Mouse (Mus musculus): ENCODE data around the gene Tjp2. TPM values are rescaled to one million over a fixed set of nuclear protein-coding genes. Genes with fewer than 3 reads are reported as not detected.
"Not testable (repeated sequence)": the region's sequence is repeated elsewhere in the genome, so short reads cannot be mapped to it uniquely, and the experiment has no call there.

Tjp2 gene
- polyA plus RNA-seq, 1 experiment from 2014 or later: 11.6 TPM

- no peak overlapping the region for H3K9ac ChIP-seq (ENCODE audit: low read depth, low read length)
- H3K4me3 ChIP-seq (ENCODE audit: low read depth, low read length): no peak overlapping the region
- WGBS: 42% methylated on average over 12 of the region's 12 CpGs
- H3K36me3 ChIP-seq (ENCODE audit: control insufficient read depth, insufficient read depth, low read length): no peaks in the 10 kb centered on the region
- ATAC-seq: no peak
- no peak overlapping the region for H3K4me2 ChIP-seq (ENCODE audit: low read length)
- no peaks in the 10 kb centered on the region for H3K27me3 ChIP-seq (ENCODE audit: control insufficient read depth, insufficient read depth, low read depth, low read length)
- H3K9me3 ChIP-seq (replicated peaks; ENCODE audit: control insufficient read depth, low read length, poor library complexity, severe bottlenecking): no peaks in the 10 kb centered on the region
- H3K4me1 ChIP-seq (ENCODE audit: control insufficient read depth, insufficient read depth, low read length): no peaks in the 10 kb centered on the region
- H3K27ac ChIP-seq (ENCODE audit: low read length): no peak overlapping the region
Measured at GRCm38 (mm10) chr19:24200566-24200965, 24.3 kb downstream of the Tjp2 start.

GRCm38 (mm10) chr19:24198676-24199303 is 26.0 kb downstream of the Tjp2 start:
- ATAC-seq: no peak
- Histone ChIP-seq H3K4me2 (ENCODE audit: low read length) (no peak overlapping the region), H3K27me3 (ENCODE audit: control insufficient read depth, insufficient read depth, low read depth, low read length) (no peaks in the 10 kb centered on the region), H3K9ac (ENCODE audit: low read depth, low read length) (no peak overlapping the region), H3K36me3 (ENCODE audit: control insufficient read depth, insufficient read depth, low read length) (no peaks in the 10 kb centered on the region), H3K9me3 (replicated peaks; ENCODE audit: control insufficient read depth, low read length, poor library complexity, severe bottlenecking) (0 out of 2 replicates have a peak, but pooled peaks cover 4% of the 10 kb centered on the region), H3K27ac (ENCODE audit: low read length) (no peak overlapping the region), H3K4me3 (ENCODE audit: low read depth, low read length) (no peak overlapping the region), H3K4me1 (ENCODE audit: control insufficient read depth, insufficient read depth, low read length) (no peaks in the 10 kb centered on the region)
- 73% methylated on average over 11 of the region's 11 CpGs for WGBS

- H3K4me1 ChIP-seq (ENCODE audit: control insufficient read depth, insufficient read depth, low read length): no peaks in the 10 kb centered on the region
- no peak for ATAC-seq
- H3K9ac ChIP-seq (ENCODE audit: low read depth, low read length): no peak overlapping the region
- H3K9me3 ChIP-seq (replicated peaks; ENCODE audit: control insufficient read depth, low read length, poor library complexity, severe bottlenecking): 0 out of 2 replicates have a peak, but pooled peaks cover 4% of the 10 kb centered on the region
- no peak overlapping the region for H3K27ac ChIP-seq (ENCODE audit: low read length)
- H3K4me3 ChIP-seq (ENCODE audit: low read depth, low read length): no peak overlapping the region
- H3K27me3 ChIP-seq (ENCODE audit: control insufficient read depth, insufficient read depth, low read depth, low read length): no peaks in the 10 kb centered on the region
- WGBS: 70% methylated on average over 3 of the region's 3 CpGs
- no peaks in the 10 kb centered on the region for H3K36me3 ChIP-seq (ENCODE audit: control insufficient read depth, insufficient read depth, low read length)
- H3K4me2 ChIP-seq (ENCODE audit: low read length): no peak overlapping the region
Measured at GRCm38 (mm10) chr19:24197338-24197737, 27.5 kb downstream of the Tjp2 start.

- 0 out of 2 replicates have a peak, but pooled peaks cover 4% of the 10 kb centered on the region for H3K9me3 ChIP-seq (replicated peaks; ENCODE audit: control insufficient read depth, low read length, poor library complexity, severe bottlenecking)
- no peak overlapping the region for H3K4me3 ChIP-seq (ENCODE audit: low read depth, low read length)
- H3K27ac ChIP-seq (ENCODE audit: low read length): no peak overlapping the region
- no peaks in the 10 kb centered on the region for H3K4me1 ChIP-seq (ENCODE audit: control insufficient read depth, insufficient read depth, low read length)
- no peak overlapping the region for H3K4me2 ChIP-seq (ENCODE audit: low read length)
- WGBS: 82% methylated on average over 6 of the region's 7 CpGs
- H3K36me3 ChIP-seq (ENCODE audit: control insufficient read depth, insufficient read depth, low read length): no peaks in the 10 kb centered on the region
- no peak overlapping the region for H3K9ac ChIP-seq (ENCODE audit: low read depth, low read length)
- H3K27me3 ChIP-seq (ENCODE audit: control insufficient read depth, insufficient read depth, low read depth, low read length): no peaks in the 10 kb centered on the region
- ATAC-seq: no peak
Measured at GRCm38 (mm10) chr19:24195224-24195623, 29.6 kb downstream of the Tjp2 start.

GRCm38 (mm10) chr19:24194216-24194615 is 30.6 kb downstream of the Tjp2 start:
- H3K27me3 ChIP-seq (ENCODE audit: control insufficient read depth, insufficient read depth, low read depth, low read length): no peaks in the 10 kb centered on the region
- H3K36me3 ChIP-seq (ENCODE audit: control insufficient read depth, insufficient read depth, low read length): no peaks in the 10 kb centered on the region
- H3K27ac ChIP-seq (ENCODE audit: low read length): no peak overlapping the region
- no peak overlapping the region for H3K4me3 ChIP-seq (ENCODE audit: low read depth, low read length)
- H3K4me1 ChIP-seq (ENCODE audit: control insufficient read depth, insufficient read depth, low read length): no peaks in the 10 kb centered on the region
- 94% methylated on average over 4 of the region's 4 CpGs for WGBS
- H3K9ac ChIP-seq (ENCODE audit: low read depth, low read length): no peak overlapping the region
- no peak for ATAC-seq
- H3K9me3 ChIP-seq (replicated peaks; ENCODE audit: control insufficient read depth, low read length, poor library complexity, severe bottlenecking): 0 out of 2 replicates have a peak, but pooled peaks cover 4% of the 10 kb centered on the region
- no peak overlapping the region for H3K4me2 ChIP-seq (ENCODE audit: low read length)

GRCm38 (mm10) chr19:24192946-24193345 is 31.9 kb downstream of the Tjp2 start:
- ATAC-seq: no peak
- H3K4me3 ChIP-seq (ENCODE audit: low read depth, low read length): no peak overlapping the region
- 95% methylated on average over 5 of the region's 5 CpGs for WGBS
- 0 out of 2 replicates have a peak, but pooled peaks cover 4% of the 10 kb centered on the region for H3K9me3 ChIP-seq (replicated peaks; ENCODE audit: control insufficient read depth, low read length, poor library complexity, severe bottlenecking)
- no peaks in the 10 kb centered on the region for H3K27me3 ChIP-seq (ENCODE audit: control insufficient read depth, insufficient read depth, low read depth, low read length)
- no peaks in the 10 kb centered on the region for H3K36me3 ChIP-seq (ENCODE audit: control insufficient read depth, insufficient read depth, low read length)
- H3K9ac ChIP-seq (ENCODE audit: low read depth, low read length): no peak overlapping the region
- H3K4me1 ChIP-seq (ENCODE audit: control insufficient read depth, insufficient read depth, low read length): no peaks in the 10 kb centered on the region
- H3K27ac ChIP-seq (ENCODE audit: low read length): no peak overlapping the region
- H3K4me2 ChIP-seq (ENCODE audit: low read length): no peak overlapping the region

- Histone ChIP-seq H3K4me3 (ENCODE audit: low read depth, low read length) (no peak overlapping the region), H3K27ac (ENCODE audit: low read length) (no peak overlapping the region), H3K4me1 (ENCODE audit: control insufficient read depth, insufficient read depth, low read length) (no peaks in the 10 kb centered on the region), H3K9ac (ENCODE audit: low read depth, low read length) (no peak overlapping the region), H3K36me3 (ENCODE audit: control insufficient read depth, insufficient read depth, low read length) (no peaks in the 10 kb centered on the region), H3K9me3 (replicated peaks; ENCODE audit: control insufficient read depth, low read length, poor library complexity, severe bottlenecking) (no peaks in the 10 kb centered on the region), H3K4me2 (ENCODE audit: low read length) (no peak overlapping the region), H3K27me3 (ENCODE audit: control insufficient read depth, insufficient read depth, low read depth, low read length) (no peaks in the 10 kb centered on the region)
- no peak for ATAC-seq
- 76% methylated on average over 2 of the region's 2 CpGs for WGBS
Measured at GRCm38 (mm10) chr19:24187791-24188190, 37.0 kb downstream of the Tjp2 start.

- WGBS: 86% methylated on average over 1 of the region's 1 CpGs
- not testable (repeated sequence) for H3K4me3 ChIP-seq (ENCODE audit: low read depth, low read length); H3K4me2 ChIP-seq (ENCODE audit: low read length); H3K27ac ChIP-seq (ENCODE audit: low read length); ATAC-seq; H3K27me3 ChIP-seq (ENCODE audit: control insufficient read depth, insufficient read depth, low read depth, low read length); H3K9ac ChIP-seq (ENCODE audit: low read depth, low read length); H3K36me3 ChIP-seq (ENCODE audit: control insufficient read depth, insufficient read depth, low read length); H3K4me1 ChIP-seq (ENCODE audit: control insufficient read depth, insufficient read depth, low read length); H3K9me3 ChIP-seq (replicated peaks; ENCODE audit: control insufficient read depth, low read length, poor library complexity, severe bottlenecking)
Measured at GRCm38 (mm10) chr19:24187358-24187757, 37.5 kb downstream of the Tjp2 start.

- WGBS: 54% methylated on average over 15 of the region's 15 CpGs
- Histone ChIP-seq H3K27me3 (ENCODE audit: control insufficient read depth, insufficient read depth, low read depth, low read length) (no peaks in the 10 kb centered on the region), H3K9ac (ENCODE audit: low read depth, low read length) (no peak overlapping the region), H3K36me3 (ENCODE audit: control insufficient read depth, insufficient read depth, low read length) (no peaks in the 10 kb centered on the region), H3K4me3 (ENCODE audit: low read depth, low read length) (no peak overlapping the region), H3K4me1 (ENCODE audit: control insufficient read depth, insufficient read depth, low read length) (no peaks in the 10 kb centered on the region), H3K4me2 (ENCODE audit: low read length) (no peak overlapping the region), H3K27ac (ENCODE audit: low read length) (no peak overlapping the region), H3K9me3 (replicated peaks; ENCODE audit: control insufficient read depth, low read length, poor library complexity, severe bottlenecking) (no peaks in the 10 kb centered on the region)
- ATAC-seq: no peak
Measured at GRCm38 (mm10) chr19:24183680-24184235, 41.1 kb downstream of the Tjp2 start.

All from midbrain, embryonic 16.5 days (tissue).